Mouse (Mus musculus): ENCODE measurements at regions not wholly inside any gene's neighbourhood (a gene's known extent, or its start where the extent isn't known, plus 50 kb on each side); places are given as distances from the start of the nearest gene placed in this dataset.

DNA sequence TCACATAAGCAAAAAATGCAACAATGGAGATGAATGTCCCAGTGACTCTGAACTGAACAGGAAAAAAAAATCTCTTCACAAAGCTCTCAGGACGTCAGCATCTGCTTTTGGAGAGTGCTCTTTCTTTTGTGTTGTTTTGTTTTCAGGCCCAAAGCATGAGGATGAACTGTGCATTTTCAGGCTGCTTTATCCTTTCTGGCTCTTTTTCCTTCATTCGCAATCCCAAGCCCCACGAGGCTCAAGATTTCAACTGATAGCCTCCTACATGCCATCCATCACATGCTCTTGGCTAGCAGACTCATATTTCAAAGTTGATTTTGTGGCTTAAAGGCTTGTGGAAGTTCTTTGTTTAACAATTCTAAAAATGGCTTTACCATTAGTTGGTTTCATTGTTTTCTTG lies 86.0 kb downstream of the Postn start:
- TF ChIP-seq POLR2A (IDR thresholded peaks at IDR 0.05; ENCODE audit: borderline replicate concordance, control insufficient read depth, low read depth, low read length): no peak
- TF ChIP-seq CTCF (IDR thresholded peaks at IDR 0.05; ENCODE audit: control insufficient read depth, insufficient read depth, low read length): no peak

All from bone marrow, adult 2 months (tissue).